In the genomic region with DNA sequence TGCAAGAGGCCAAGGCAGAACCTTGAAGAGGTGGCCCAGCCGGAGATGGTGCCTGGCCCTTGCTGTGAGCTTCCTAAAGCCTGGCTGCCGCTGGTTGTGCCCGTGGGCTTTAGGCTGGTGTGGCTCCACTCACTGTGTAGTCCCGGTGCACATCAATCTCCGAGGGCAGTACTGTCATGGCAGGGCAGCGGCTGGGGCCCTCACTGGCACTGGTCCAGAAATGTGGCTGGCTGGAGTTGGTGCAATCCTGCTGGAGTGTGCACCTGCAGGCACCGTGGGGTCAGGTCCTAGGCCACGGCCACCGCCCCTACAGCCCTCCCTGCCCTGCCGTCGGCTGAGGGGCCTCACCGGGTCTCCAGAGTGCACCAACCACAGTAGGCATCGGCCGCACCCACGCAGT, we compare ENCODE assay signal across 25 mouse cellular contexts. TPM values are rescaled to one million over a fixed set of nuclear protein-coding genes. Genes with fewer than 3 reads are reported as not detected.
A peak's percentile ranks its signal among the peaks of the same experiment; 100 is the strongest.
DNase-seq lines count a peak whose midpoint lies in the region; ATAC-seq and TF ChIP-seq lines count a peak whose summit lies in the region.
"Had no signal": no experiment of that assay in that cellular context is flagged by ENCODE, and none has a peak within 500 bp of the region (broad histone marks: within the 10 kb centered on the region; RNA-seq: fewer than 3 reads in every experiment).

No protein-coding gene starts in this region.

- peak overlapping the region; percentile 31 for H3K27ac ChIP-seq in heart, embryonic 10.5 days
- no peak overlapping the region for H3K27ac ChIP-seq in liver, postnatal 0 days (ENCODE audit: low read depth)
- no peak overlapping the region for H3K27ac ChIP-seq in liver, embryonic 12.5 days
- H3K27ac ChIP-seq: embryonic facial prominence, embryonic 13.5 days; heart, adult 2 months had no signal

- H3K27me3 ChIP-seq in heart, embryonic 10.5 days (ENCODE audit: insufficient read depth, poor library complexity, severe bottlenecking) = 0 out of 2 replicates have a peak, but pooled peaks cover 5% of the 10 kb centered on the region
- no peaks in the 10 kb centered on the region for H3K27me3 ChIP-seq in liver, postnatal 0 days (ENCODE audit: insufficient read depth, low read length)
- H3K27me3 ChIP-seq in liver, embryonic 12.5 days (replicated peaks) = no peaks in the 10 kb centered on the region
- H3K27me3 ChIP-seq: embryonic facial prominence, embryonic 13.5 days; heart, embryonic 12.5 days had no signal

- no peak for ATAC-seq in liver, postnatal 0 days
- ATAC-seq in liver, embryonic 12.5 days = no peak
- no peak for ATAC-seq in megakaryocyte progenitor cell, adult 5-6 weeks (replicated peaks; ENCODE audit: poor library complexity)
- ATAC-seq: forebrain, embryonic 14.5 days; hindbrain, embryonic 16.5 days; inflammation-experienced regulatory T-cells, adult 6 months had no signal

- no peak overlapping the region for H3K4me2 ChIP-seq in liver, postnatal 0 days (ENCODE audit: low read depth, low read length)
- H3K4me2 ChIP-seq in liver, embryonic 12.5 days = no peak overlapping the region
- H3K4me2 ChIP-seq: embryonic facial prominence, embryonic 13.5 days; heart, embryonic 12.5 days had no signal

- H3K4me1 ChIP-seq in heart, embryonic 10.5 days = peaks cover 67% of the 10 kb centered on the region
- peaks cover 5% of the 10 kb centered on the region; the same call in 1 of the 2 replicates for H3K4me1 ChIP-seq in liver, postnatal 0 days (ENCODE audit: insufficient read depth)
- peaks cover 5% of the 10 kb centered on the region; the same call in 1 of the 2 replicates for H3K4me1 ChIP-seq in liver, embryonic 12.5 days

- WGBS in heart, embryonic 10.5 days = 90% methylated on average over 15 of the region's 15 CpGs
- WGBS in liver, postnatal 0 days (ENCODE audit: insufficient replicate concordance) = 71% methylated on average over 13 of the region's 15 CpGs
- WGBS in liver, embryonic 12.5 days (ENCODE audit: insufficient replicate concordance) = 77% methylated on average over 15 of the region's 15 CpGs

- TF ChIP-seq EP300 in liver, postnatal 0 days (IDR thresholded peaks at IDR 0.05; ENCODE audit: low read depth) = no peak

- peaks cover 32% of the 10 kb centered on the region for H3K36me3 ChIP-seq in heart, embryonic 10.5 days
- no peaks in the 10 kb centered on the region; the same call in 1 of the 2 replicates for H3K36me3 ChIP-seq in liver, postnatal 0 days (replicated peaks; ENCODE audit: insufficient read depth, low read length)
- peaks cover 3% of the 10 kb centered on the region for H3K36me3 ChIP-seq in liver, embryonic 12.5 days

- DNase-seq in adrenal gland, postnatal 25 days = peak; percentile 62
- no peak for DNase-seq in adrenal gland, postnatal 4 days (ENCODE audit: low spot score in 2 of 2)
- no peak for DNase-seq in heart, embryonic 10.5 days (ENCODE audit: low spot score)
- DNase-seq in heart, adult 11 months = no peak
- peak; percentile 42 for DNase-seq in liver, postnatal 0 days
- DNase-seq: cerebellum, adult 11 months; cerebellum, adult 9-10 months; cerebellum, postnatal 36 days; heart, adult 2 months; kidney, adult 18-20 months had no signal

- H3K9ac ChIP-seq in liver, postnatal 0 days (replicated peaks) = no peak overlapping the region
- no peak overlapping the region for H3K9ac ChIP-seq in liver, embryonic 12.5 days
- H3K9ac ChIP-seq: embryonic facial prominence, embryonic 13.5 days; heart, embryonic 12.5 days had no signal

- H3K4me3 ChIP-seq in heart, embryonic 10.5 days = no peak overlapping the region
- H3K4me3 ChIP-seq in liver, postnatal 0 days (ENCODE audit: low read depth, low read length) = no peak overlapping the region
- no peak overlapping the region for H3K4me3 ChIP-seq in liver, embryonic 12.5 days
- H3K4me3 ChIP-seq: embryonic facial prominence, embryonic 13.5 days; heart, adult 2 months; heart, embryonic 12.5 days had no signal

- TF ChIP-seq CTCF in liver, postnatal 0 days (IDR thresholded peaks at IDR 0.05; ENCODE audit: low read depth) = no peak

- no peaks in the 10 kb centered on the region for H3K9me3 ChIP-seq in heart, embryonic 10.5 days
- no peaks in the 10 kb centered on the region for H3K9me3 ChIP-seq in liver, postnatal 0 days (ENCODE audit: low read length)
- H3K9me3 ChIP-seq in liver, embryonic 12.5 days (replicated peaks) = no peaks in the 10 kb centered on the region
- H3K9me3 ChIP-seq: embryonic facial prominence, embryonic 13.5 days; heart, embryonic 12.5 days had no signal

RNA-seq across cellular contexts. Expression of a gene that starts 17.0 kb away (rescaled TPM):
- 170 and 214 TPM in 2 replicates for total RNA-seq in adrenal gland, postnatal 25 days (2021)
- total RNA-seq in adrenal gland, postnatal 4 days (2021) = 100 to 1,000 TPM; 237 to 271 TPM
- 42.9 and 61.7 TPM in 2 replicates for polyA plus RNA-seq in heart, embryonic 10.5 days (2016; fragmentation: Nextera tagmentation; extraction: Ambion mirVana)
- 8.5 and 8.7 TPM in 2 replicates for polyA plus RNA-seq in liver, postnatal 0 days (2015; fragmentation: Nextera tagmentation; extraction: Ambion mirVana)
- 16.2 TPM in 2 replicates for polyA plus RNA-seq in liver, embryonic 12.5 days (2016; fragmentation: Nextera tagmentation; extraction: Ambion mirVana)
- total RNA-seq in megakaryocyte progenitor cell, adult 5-6 weeks (2015) = 51.5 and 70.9 TPM in 2 replicates
- 33.9 and 43.9 TPM in 2 replicates for total RNA-seq in megakaryocyte progenitor cell, adult 5-6 weeks (2017)

RNA-seq across cellular contexts. Expression of a gene that starts 33.1 kb away (rescaled TPM):
- not detected in 2 replicates for total RNA-seq in adrenal gland, postnatal 25 days (2021)
- not detected for total RNA-seq in adrenal gland, postnatal 4 days (2021)
- polyA plus RNA-seq in heart, embryonic 10.5 days (2016; fragmentation: Nextera tagmentation; extraction: Ambion mirVana) = not detected in 2 replicates
- polyA plus RNA-seq in liver, postnatal 0 days (2015; fragmentation: Nextera tagmentation; extraction: Ambion mirVana) = not detected in 2 replicates
- polyA plus RNA-seq in liver, embryonic 12.5 days (2016; fragmentation: Nextera tagmentation; extraction: Ambion mirVana) = not detected in 2 replicates
- not detected in 2 replicates for total RNA-seq in megakaryocyte progenitor cell, adult 5-6 weeks (2015)
- not detected in 2 replicates for total RNA-seq in megakaryocyte progenitor cell, adult 5-6 weeks (2017)
- total RNA-seq: ES-E14; gastrocnemius, adult 8-10 months; gastrocnemius, postnatal 4 days; heart, adult 2 months; heart, postnatal 25 days had no signal
- polyA plus RNA-seq: brain, embryonic 14.5 days; embryonic facial prominence, embryonic 13.5 days; forebrain, embryonic 14.5 days; heart, adult 2 months; heart, embryonic 12.5 days; heart, embryonic 16.5 days; hindbrain, embryonic 11.5 days; hindbrain, embryonic 16.5 days; inflammation-experienced regulatory T-cells, adult 6 months; kidney, embryonic 14.5 days had no signal

RNA-seq across cellular contexts. Expression of a gene that starts 46.3 kb away (rescaled TPM):
- total RNA-seq in adrenal gland, postnatal 25 days (2021) = 0.94 and 1.9 TPM in 2 replicates
- 1 to 10 TPM in 1 of 2 experiments, under 1 TPM in 1; 0.70 to 1.1 TPM for total RNA-seq in adrenal gland, postnatal 4 days (2021)
- 0.28 TPM in 1 of 2 replicates, not detected in the other for polyA plus RNA-seq in heart, embryonic 10.5 days (2016; fragmentation: Nextera tagmentation; extraction: Ambion mirVana)
- polyA plus RNA-seq in liver, postnatal 0 days (2015; fragmentation: Nextera tagmentation; extraction: Ambion mirVana) = not detected in 2 replicates
- not detected in 2 replicates for polyA plus RNA-seq in liver, embryonic 12.5 days (2016; fragmentation: Nextera tagmentation; extraction: Ambion mirVana)
- 0.15 TPM in 1 of 2 replicates, not detected in the other for total RNA-seq in megakaryocyte progenitor cell, adult 5-6 weeks (2015)
- total RNA-seq in megakaryocyte progenitor cell, adult 5-6 weeks (2017) = 0.34 TPM in 1 of 2 replicates, not detected in the other
- total RNA-seq: gastrocnemius, adult 8-10 months had no signal
- polyA plus RNA-seq: heart, embryonic 16.5 days; kidney, embryonic 14.5 days had no signal

Comparison
In these comparisons a context has a peak if more than half of its experiments do, and no peak if none do; other contexts are left out.
1. DNase-seq: peak in adrenal gland, postnatal 25 days (single experiment) and liver, postnatal 0 days (single experiment); none in adrenal gland, postnatal 4 days (0 of 2), heart, embryonic 10.5 days (single experiment) and heart, adult 11 months (single experiment).